Mouse (Mus musculus) bone marrow, adult 2 months (tissue): ENCODE data around the gene Cfap97d1.

Source experiments
- CTCF ChIP-seq: fragments of 200-500 bp; IDR thresholded peaks from 2 replicates; pipeline ENCODE4 v1.5.1; 2011; ENCODE audit warnings: low read length, control low read depth; ENCODE audit not compliant: control insufficient read depth, insufficient read depth
- POLR2A ChIP-seq: fragments of 200-500 bp; IDR thresholded peaks from 2 replicates; pipeline ENCODE4 v1.6.1; 2011; ENCODE audit warnings: low read depth, mild to moderate bottlenecking, control low read depth, low read length, borderline replicate concordance; ENCODE audit not compliant: control insufficient read depth

DNA sequence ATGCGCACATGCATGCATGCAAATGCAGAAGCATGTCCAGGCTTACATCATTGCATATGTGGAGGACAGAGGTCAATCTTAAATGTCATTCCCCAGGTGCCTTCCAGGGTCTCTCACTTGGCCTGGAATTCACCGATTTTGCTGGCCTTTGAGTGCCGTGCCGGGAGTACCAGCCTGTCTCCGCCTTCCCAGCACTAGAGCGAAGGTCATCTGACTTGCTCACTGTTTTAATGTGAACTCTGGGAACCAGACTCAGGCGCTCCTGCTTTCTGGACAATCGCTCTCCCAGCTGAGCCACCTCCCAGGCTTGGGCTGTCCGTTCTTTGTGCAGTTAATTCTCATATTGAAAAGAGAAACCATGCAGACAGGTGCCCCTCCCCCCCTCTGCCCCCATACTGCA, 22.2 kb downstream of the Cfap97d1 start:
- TF ChIP-seq CTCF (no peak), POLR2A (no peak)
